Mouse (Mus musculus): ENCODE measurements around the gene Parvb. TPM values are rescaled to one million over a fixed set of nuclear protein-coding genes. Genes with fewer than 3 reads are reported as not detected.

Gene Parvb
- polyA plus RNA-seq, 1 experiment from 2014 or later: 9.5 TPM

DNA sequence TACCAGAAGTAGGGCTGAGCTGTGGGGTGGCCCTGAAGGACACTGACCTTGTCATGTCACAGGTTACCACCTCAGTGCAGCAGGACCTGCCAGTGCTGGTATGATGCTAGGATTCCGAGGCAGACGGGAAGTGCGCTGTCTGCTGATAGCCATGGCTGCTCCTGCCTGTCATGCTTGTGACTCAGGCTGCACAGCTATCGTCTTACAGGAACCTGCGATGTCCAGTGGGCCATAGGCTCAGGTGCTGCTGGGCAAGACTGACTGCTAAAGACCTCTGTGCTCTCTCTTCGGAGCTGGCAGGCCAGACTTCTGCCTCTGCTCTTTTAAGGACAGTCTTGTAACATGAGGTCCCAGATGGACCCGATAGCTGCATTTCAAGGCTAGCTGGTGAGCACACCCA is 17.4 kb upstream of the Parvb start:
- Histone ChIP-seq H3K9me3 (ENCODE audit: control insufficient read depth, low read length) (no peaks in the 10 kb centered on the region), H3K9ac (ENCODE audit: low read depth, low read length) (no peak overlapping the region), H3K36me3 (ENCODE audit: control insufficient read depth, insufficient read depth, low read length) (no peaks in the 10 kb centered on the region), H3K4me3 (ENCODE audit: low read depth, low read length) (no peak overlapping the region), H3K4me2 (replicated peaks; ENCODE audit: low read depth, low read length) (no peak overlapping the region), H3K27me3 (ENCODE audit: control insufficient read depth, insufficient read depth, low read length) (no peaks in the 10 kb centered on the region), H3K27ac (ENCODE audit: low read depth, low read length) (no peak overlapping the region), H3K4me1 (replicated peaks; ENCODE audit: control insufficient read depth, insufficient read depth, low read length) (peaks cover 9% of the 10 kb centered on the region)
- DNase-seq (ENCODE audit: low spot score) (no peak), ATAC-seq (ENCODE audit: low FRiP score) (no peak)
- 75% methylated on average over 7 of the region's 7 CpGs for WGBS

DNA sequence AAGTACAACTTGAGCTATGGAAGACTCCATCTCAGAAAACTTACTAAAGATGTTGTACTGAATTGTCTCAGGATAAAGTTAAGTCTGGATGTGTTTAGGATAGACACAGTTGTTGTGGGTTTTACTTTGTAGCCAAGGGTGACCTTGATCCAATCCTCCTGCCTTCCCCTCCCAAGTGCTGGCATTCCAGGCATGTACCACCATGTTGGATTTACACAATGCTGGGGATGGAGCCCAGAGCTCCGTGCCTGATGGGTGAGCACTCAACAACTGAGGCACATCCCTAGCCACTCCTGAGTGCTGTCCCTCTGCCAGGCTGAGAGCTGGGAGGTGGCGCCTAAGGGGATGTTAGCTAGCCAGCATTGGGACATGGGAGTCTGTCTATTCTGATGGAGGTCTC is 16.6 kb upstream of the Parvb start:
- Histone ChIP-seq H3K27me3 (ENCODE audit: control insufficient read depth, insufficient read depth, low read length) (no peaks in the 10 kb centered on the region), H3K27ac (ENCODE audit: low read depth, low read length) (no peak overlapping the region), H3K9me3 (ENCODE audit: control insufficient read depth, low read length) (no peaks in the 10 kb centered on the region), H3K4me1 (replicated peaks; ENCODE audit: control insufficient read depth, insufficient read depth, low read length) (peaks cover 9% of the 10 kb centered on the region), H3K9ac (ENCODE audit: low read depth, low read length) (no peak overlapping the region), H3K4me2 (replicated peaks; ENCODE audit: low read depth, low read length) (no peak overlapping the region), H3K4me3 (ENCODE audit: low read depth, low read length) (no peak overlapping the region), H3K36me3 (ENCODE audit: control insufficient read depth, insufficient read depth, low read length) (no peaks in the 10 kb centered on the region)
- no peak for ATAC-seq (ENCODE audit: low FRiP score)
- WGBS: 85% methylated on average over 2 of the region's 2 CpGs
- DNase-seq (ENCODE audit: low spot score): no peak

DNA sequence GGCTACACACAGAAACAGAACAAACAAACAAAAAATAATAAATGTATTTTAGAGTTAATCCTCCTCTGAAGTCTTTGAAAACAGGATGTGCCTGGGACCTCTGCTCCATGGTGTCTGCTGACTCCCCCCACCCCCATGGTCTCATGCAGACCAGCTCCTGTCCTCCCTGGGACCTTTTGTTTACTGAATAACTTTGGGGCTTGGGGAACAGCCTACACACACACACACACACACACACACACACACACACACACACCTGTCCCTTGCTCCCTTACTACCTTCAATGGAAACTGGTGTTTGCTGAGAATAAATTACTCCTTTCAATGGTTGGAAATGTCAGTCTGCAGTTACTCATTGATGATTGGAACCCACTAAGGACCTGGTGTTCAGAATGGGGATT is 15.8 kb upstream of the Parvb start:
- no peaks in the 10 kb centered on the region for H3K27me3 ChIP-seq (ENCODE audit: control insufficient read depth, insufficient read depth, low read length)
- peaks cover 9% of the 10 kb centered on the region for H3K4me1 ChIP-seq (replicated peaks; ENCODE audit: control insufficient read depth, insufficient read depth, low read length)
- H3K9me3 ChIP-seq (ENCODE audit: control insufficient read depth, low read length): no peaks in the 10 kb centered on the region
- no peak overlapping the region for H3K4me3 ChIP-seq (ENCODE audit: low read depth, low read length)
- no peak overlapping the region for H3K4me2 ChIP-seq (replicated peaks; ENCODE audit: low read depth, low read length)
- DNase-seq (ENCODE audit: low spot score): no peak
- no peak for ATAC-seq (ENCODE audit: low FRiP score)
- no peak overlapping the region for H3K9ac ChIP-seq (ENCODE audit: low read depth, low read length)
- no peaks in the 10 kb centered on the region for H3K36me3 ChIP-seq (ENCODE audit: control insufficient read depth, insufficient read depth, low read length)
- H3K27ac ChIP-seq (ENCODE audit: low read depth, low read length): no peak overlapping the region

DNA sequence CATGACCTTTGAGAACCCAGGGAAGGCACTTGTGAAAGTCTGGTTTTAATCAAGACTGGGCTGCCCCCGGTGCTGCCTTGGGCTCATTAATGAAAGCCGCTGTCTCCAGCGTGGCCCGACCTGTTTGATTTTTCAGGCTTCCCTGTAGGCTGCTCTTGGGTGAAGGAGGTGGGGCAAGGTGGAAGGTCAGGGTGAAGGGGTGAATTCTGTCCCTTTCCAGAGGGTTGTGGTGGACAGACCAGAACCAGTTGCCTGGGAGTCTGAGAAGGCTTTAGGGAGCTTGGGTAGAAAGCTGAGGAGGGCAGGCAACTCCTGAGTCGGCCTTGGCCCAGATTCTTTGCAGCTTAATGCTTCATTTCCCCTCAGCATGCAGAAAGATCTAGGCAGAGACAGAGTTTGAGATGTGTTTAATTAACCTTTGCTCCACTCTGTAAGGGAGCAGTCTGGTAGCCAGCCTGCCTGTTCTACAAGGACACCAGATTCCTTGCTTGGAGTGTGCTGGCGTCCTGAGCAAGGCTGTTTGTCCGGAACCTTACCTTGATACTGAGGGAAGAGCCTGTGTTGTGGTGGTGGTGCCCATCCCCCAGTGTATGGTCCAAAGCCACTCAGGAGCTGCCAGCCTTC is 15.3 kb upstream of the Parvb start:
- ATAC-seq (ENCODE audit: low FRiP score) (no peak), DNase-seq (ENCODE audit: low spot score) (no peak)
- Histone ChIP-seq H3K36me3 (ENCODE audit: control insufficient read depth, insufficient read depth, low read length) (no peaks in the 10 kb centered on the region), H3K9me3 (ENCODE audit: control insufficient read depth, low read length) (no peaks in the 10 kb centered on the region), H3K4me2 (replicated peaks; ENCODE audit: low read depth, low read length) (no peak overlapping the region), H3K4me3 (ENCODE audit: low read depth, low read length) (no peak overlapping the region), H3K4me1 (replicated peaks; ENCODE audit: control insufficient read depth, insufficient read depth, low read length) (peaks cover 9% of the 10 kb centered on the region), H3K27ac (ENCODE audit: low read depth, low read length) (no peak overlapping the region), H3K27me3 (ENCODE audit: control insufficient read depth, insufficient read depth, low read length) (no peaks in the 10 kb centered on the region), H3K9ac (ENCODE audit: low read depth, low read length) (no peak overlapping the region)
- WGBS: 26% methylated on average over 7 of the region's 7 CpGs

DNA sequence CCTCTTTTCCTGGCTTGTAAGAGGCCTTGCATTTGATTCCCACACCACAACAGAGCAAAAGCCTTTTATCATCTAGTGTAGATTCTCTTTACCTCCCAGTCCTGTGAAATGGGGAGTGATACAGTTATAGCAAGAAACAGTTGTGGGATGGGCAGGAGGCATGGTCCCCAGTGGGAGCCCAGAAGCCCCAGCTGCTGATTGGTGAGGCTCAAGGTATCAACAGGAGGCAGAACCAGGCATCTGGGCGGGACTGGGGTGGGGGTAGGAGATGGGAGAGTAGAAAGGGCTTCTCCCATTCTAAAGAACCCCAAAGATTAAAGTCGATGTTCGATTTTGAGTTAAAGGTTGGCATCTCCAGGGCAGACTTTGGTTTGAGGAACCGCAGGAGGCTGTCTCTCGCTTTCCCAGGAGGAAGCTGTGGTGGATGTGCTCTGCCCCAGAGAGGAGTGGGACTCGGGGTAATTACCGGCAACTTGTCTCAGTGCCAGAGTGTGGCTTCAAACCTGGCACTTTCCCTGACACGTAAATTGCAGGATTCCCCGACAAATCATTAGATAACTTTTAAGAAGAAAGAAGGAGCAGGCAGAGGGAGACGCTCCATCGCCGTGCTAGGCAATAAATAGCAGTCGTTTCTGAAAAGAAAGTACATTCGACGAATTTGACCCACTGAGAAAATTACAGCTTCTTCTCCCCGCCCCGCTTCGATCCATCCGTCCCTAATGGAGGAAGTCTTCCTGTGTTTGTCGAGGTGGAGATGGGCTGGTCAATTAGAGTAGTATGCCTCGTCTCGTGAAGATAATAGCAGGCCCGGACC is 13.7 kb upstream of the Parvb start:
- no peak overlapping the region for H3K9ac ChIP-seq (ENCODE audit: low read depth, low read length)
- ATAC-seq (ENCODE audit: low FRiP score) (peak; percentile 68), DNase-seq (ENCODE audit: low spot score) (no peak)
- no peaks in the 10 kb centered on the region for H3K36me3 ChIP-seq (ENCODE audit: control insufficient read depth, insufficient read depth, low read length)
- no peak overlapping the region for H3K4me3 ChIP-seq (ENCODE audit: low read depth, low read length)
- H3K27me3 ChIP-seq (ENCODE audit: control insufficient read depth, insufficient read depth, low read length): no peaks in the 10 kb centered on the region
- peak overlapping the region; percentile 67 for H3K27ac ChIP-seq (ENCODE audit: low read depth, low read length)
- no peaks in the 10 kb centered on the region for H3K9me3 ChIP-seq (ENCODE audit: control insufficient read depth, low read length)
- no peak overlapping the region for H3K4me2 ChIP-seq (replicated peaks; ENCODE audit: low read depth, low read length)
- 30% methylated on average over 23 of the region's 23 CpGs for WGBS
- peaks cover 9% of the 10 kb centered on the region for H3K4me1 ChIP-seq (replicated peaks; ENCODE audit: control insufficient read depth, insufficient read depth, low read length)

DNA sequence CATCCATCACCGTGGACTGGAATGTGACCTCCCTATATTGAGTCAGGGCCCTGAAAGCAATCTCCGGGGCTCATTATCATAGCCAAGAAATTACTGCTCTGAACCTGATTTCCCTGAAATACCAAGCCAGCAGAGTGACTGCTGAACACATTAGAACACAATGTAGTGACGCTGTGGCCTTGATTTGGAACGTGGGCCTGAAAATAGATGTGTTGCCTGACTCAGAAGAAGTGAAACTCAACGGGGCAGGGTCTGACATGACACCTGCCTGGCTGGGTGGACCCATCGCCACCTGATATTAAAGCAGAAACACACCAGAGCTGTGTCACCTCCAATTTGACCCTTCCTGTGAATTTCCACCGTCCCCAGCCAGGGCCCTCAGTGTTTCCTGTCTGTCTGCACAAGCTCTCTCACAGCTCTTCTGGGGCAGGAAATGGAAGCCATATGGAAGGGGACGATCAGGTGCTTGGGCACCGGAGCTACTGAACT is 13.0 kb upstream of the Parvb start:
- no peak overlapping the region for H3K4me3 ChIP-seq (ENCODE audit: low read depth, low read length)
- no peaks in the 10 kb centered on the region for H3K36me3 ChIP-seq (ENCODE audit: control insufficient read depth, insufficient read depth, low read length)
- DNase-seq (ENCODE audit: low spot score) (peak; percentile 55), ATAC-seq (ENCODE audit: low FRiP score) (0 out of 2 replicates have a peak, but pooled peaks have one; percentile 5)
- peaks cover 12% of the 10 kb centered on the region for H3K4me1 ChIP-seq (replicated peaks; ENCODE audit: control insufficient read depth, insufficient read depth, low read length)
- H3K9me3 ChIP-seq (ENCODE audit: control insufficient read depth, low read length): no peaks in the 10 kb centered on the region
- peak overlapping the region; percentile 67 for H3K27ac ChIP-seq (ENCODE audit: low read depth, low read length)
- no peak overlapping the region for H3K4me2 ChIP-seq (replicated peaks; ENCODE audit: low read depth, low read length)
- no peaks in the 10 kb centered on the region for H3K27me3 ChIP-seq (ENCODE audit: control insufficient read depth, insufficient read depth, low read length)
- WGBS: 29% methylated on average over 9 of the region's 9 CpGs
- no peak overlapping the region for H3K9ac ChIP-seq (ENCODE audit: low read depth, low read length)

DNA sequence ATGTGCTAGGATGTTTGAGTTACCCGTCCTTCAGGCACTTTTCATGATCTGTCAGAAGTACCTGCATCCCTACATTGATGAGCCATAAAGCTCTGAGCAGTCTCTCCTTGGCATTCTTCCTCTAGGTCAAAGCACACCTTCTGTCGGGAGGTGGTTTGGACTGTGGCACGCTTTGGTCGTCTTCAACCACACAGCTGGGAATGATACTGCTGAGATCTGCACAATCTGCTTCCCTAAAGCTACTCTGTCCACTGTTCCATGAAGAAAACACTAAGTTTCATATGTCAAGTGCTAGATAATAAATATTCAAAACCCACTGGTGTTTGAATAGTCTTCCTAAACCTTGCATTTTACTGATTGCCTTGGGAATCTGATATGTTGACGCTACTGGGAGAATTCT is 10.3 kb upstream of the Parvb start:
- H3K9me3 ChIP-seq (ENCODE audit: control insufficient read depth, low read length): no peaks in the 10 kb centered on the region
- ATAC-seq (ENCODE audit: low FRiP score): no peak
- H3K4me3 ChIP-seq (ENCODE audit: low read depth, low read length): no peak overlapping the region
- no peaks in the 10 kb centered on the region for H3K36me3 ChIP-seq (ENCODE audit: control insufficient read depth, insufficient read depth, low read length)
- no peaks in the 10 kb centered on the region for H3K27me3 ChIP-seq (ENCODE audit: control insufficient read depth, insufficient read depth, low read length)
- WGBS: 82% methylated on average over 5 of the region's 5 CpGs
- no peak for DNase-seq (ENCODE audit: low spot score)
- H3K4me2 ChIP-seq (replicated peaks; ENCODE audit: low read depth, low read length): no peak overlapping the region
- H3K4me1 ChIP-seq (replicated peaks; ENCODE audit: control insufficient read depth, insufficient read depth, low read length): peaks cover 15% of the 10 kb centered on the region
- H3K9ac ChIP-seq (ENCODE audit: low read depth, low read length): no peak overlapping the region
- no peak overlapping the region for H3K27ac ChIP-seq (ENCODE audit: low read depth, low read length)

DNA sequence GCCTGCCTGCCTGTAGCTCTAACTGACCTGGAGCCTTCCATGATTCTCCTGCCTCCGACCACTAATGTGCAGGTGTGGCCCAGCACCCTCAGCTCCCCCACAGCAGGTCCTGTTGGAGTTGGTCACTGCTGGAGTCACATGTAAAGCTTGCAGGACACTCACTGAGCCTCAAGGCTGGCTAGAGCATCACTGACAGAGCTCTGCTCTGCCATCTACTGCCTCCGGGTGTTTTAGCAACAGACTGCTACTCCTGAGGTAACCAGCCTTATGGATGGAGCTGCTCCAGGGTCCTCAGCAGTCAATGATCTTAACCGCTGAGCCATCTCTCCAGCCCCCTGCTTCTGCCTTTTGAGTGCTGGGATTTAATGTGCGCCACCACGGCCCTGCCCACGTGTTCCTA is 8.4 kb upstream of the Parvb start:
- Histone ChIP-seq H3K36me3 (ENCODE audit: control insufficient read depth, insufficient read depth, low read length) (no peaks in the 10 kb centered on the region), H3K9me3 (ENCODE audit: control insufficient read depth, low read length) (no peaks in the 10 kb centered on the region), H3K4me2 (replicated peaks; ENCODE audit: low read depth, low read length) (no peak overlapping the region), H3K27ac (ENCODE audit: low read depth, low read length) (0 out of 2 replicates have a peak overlapping the region, but pooled peaks have one; percentile 2), H3K4me1 (replicated peaks; ENCODE audit: control insufficient read depth, insufficient read depth, low read length) (peaks cover 8% of the 10 kb centered on the region; the same call in 1 of the 2 replicates), H3K9ac (ENCODE audit: low read depth, low read length) (no peak overlapping the region), H3K27me3 (ENCODE audit: control insufficient read depth, insufficient read depth, low read length) (no peaks in the 10 kb centered on the region), H3K4me3 (ENCODE audit: low read depth, low read length) (no peak overlapping the region)
- ATAC-seq (ENCODE audit: low FRiP score): no peak
- no peak for DNase-seq (ENCODE audit: low spot score)
- WGBS: 25% methylated on average over 6 of the region's 6 CpGs

DNA sequence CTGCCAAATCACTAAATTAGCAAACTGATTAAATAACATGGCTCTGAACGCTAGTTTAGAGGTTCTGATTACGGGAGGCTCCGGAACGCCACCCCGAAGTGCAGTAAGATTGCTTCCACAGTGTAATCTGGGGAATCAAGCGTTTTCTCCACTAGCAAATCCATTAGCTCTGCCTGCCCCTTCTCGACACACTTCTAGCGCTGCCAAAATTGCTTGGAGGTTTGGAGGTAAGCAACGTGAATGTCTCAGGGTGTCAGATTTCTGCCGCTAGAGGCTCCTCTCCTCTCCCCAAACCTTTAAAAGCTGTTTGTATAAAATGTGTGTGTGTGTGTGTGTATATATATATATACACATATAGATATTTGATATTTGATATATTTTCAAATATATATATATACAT is 7.1 kb upstream of the Parvb start:
- Histone ChIP-seq H3K36me3 (ENCODE audit: control insufficient read depth, insufficient read depth, low read length) (no peaks in the 10 kb centered on the region), H3K27ac (ENCODE audit: low read depth, low read length) (no peak overlapping the region), H3K4me1 (replicated peaks; ENCODE audit: control insufficient read depth, insufficient read depth, low read length) (peaks cover 8% of the 10 kb centered on the region; the same call in 1 of the 2 replicates), H3K9me3 (ENCODE audit: control insufficient read depth, low read length) (no peaks in the 10 kb centered on the region), H3K4me3 (ENCODE audit: low read depth, low read length) (no peak overlapping the region), H3K27me3 (ENCODE audit: control insufficient read depth, insufficient read depth, low read length) (no peaks in the 10 kb centered on the region; the same call in 1 of the 2 replicates), H3K4me2 (replicated peaks; ENCODE audit: low read depth, low read length) (no peak overlapping the region), H3K9ac (ENCODE audit: low read depth, low read length) (no peak overlapping the region)
- WGBS: 51% methylated on average over 10 of the region's 10 CpGs
- ATAC-seq (ENCODE audit: low FRiP score) (no peak), DNase-seq (ENCODE audit: low spot score) (no peak)

Data from hindbrain, embryonic 11.5 days (tissue).